In genomic region chr13:81783405-81784342, GRCm38 (mm10) we compare ENCODE assay signal across 8 mouse cellular contexts. TPM values are rescaled to one million over a fixed set of nuclear protein-coding genes. Genes with fewer than 3 reads are reported as not detected.
DNase-seq lines count a peak whose midpoint lies in the region; ATAC-seq lines count a peak whose summit lies in the region.

No protein-coding gene starts in this region.

- ATAC-seq in hindbrain, embryonic 15.5 days (ENCODE audit: low FRiP score, low read depth), result peak; percentile 98

- peaks cover 4% of the 10 kb centered on the region for H3K36me3 ChIP-seq in hindbrain, embryonic 15.5 days

- H3K9ac ChIP-seq in hindbrain, embryonic 15.5 days, result peak overlapping the region; percentile 84

- H3K4me1 ChIP-seq in hindbrain, embryonic 15.5 days (replicated peaks), result peaks cover 25% of the 10 kb centered on the region

- DNase-seq in T-cell, adult 2 months (ENCODE audit: low spot score), result peak; percentile 97
- peak; percentile 95 to 97 for DNase-seq in cerebellum, postnatal 36 days
- peak; percentile 96 for DNase-seq in frontal cortex, postnatal 36 days (ENCODE audit: low spot score in 2 of 2)
- peak; percentile 94 for DNase-seq in left cerebral cortex, adult 11 months (ENCODE audit: low spot score)
- peak; percentile 98 for DNase-seq in lung, postnatal 4 days
- peak; percentile 94 for DNase-seq in retina, postnatal 7 days (ENCODE audit: low read depth, low spot score)
- DNase-seq in urinary bladder, adult 2 months (ENCODE audit: low spot score), result peak; percentile 87

- no peaks in the 10 kb centered on the region for H3K9me3 ChIP-seq in hindbrain, embryonic 15.5 days

- H3K4me3 ChIP-seq in hindbrain, embryonic 15.5 days, result peak overlapping the region; percentile 69

- H3K27ac ChIP-seq in hindbrain, embryonic 15.5 days (replicated peaks), result peak overlapping the region; percentile 99

- peak overlapping the region; percentile 70 for H3K4me2 ChIP-seq in hindbrain, embryonic 15.5 days

- WGBS in hindbrain, embryonic 15.5 days, result under 1% methylated on average over 61 of the region's 62 CpGs

- H3K27me3 ChIP-seq in hindbrain, embryonic 15.5 days, result no peaks in the 10 kb centered on the region

RNA-seq across cellular contexts. Expression of gene Cetn3, which starts 0.8 kb away (rescaled TPM):
- polyA plus RNA-seq in hindbrain, embryonic 15.5 days (2015; fragmentation: Nextera tagmentation; extraction: Ambion mirVana), result 210 and 215 TPM in 2 replicates
- 133 and 143 TPM in 2 replicates for polyA plus RNA-seq in urinary bladder, adult 2 months (2012; rRNA removed)

Comparison
In these comparisons a context has a peak if more than half of its experiments do, and no peak if none do; other contexts are left out.
1. Peak in every context shown above with its lines: DNase-seq, ATAC-seq, H3K4me3 ChIP-seq and H3K27ac ChIP-seq.